Mouse (Mus musculus) lung, postnatal 25 days (tissue): ENCODE data around the gene Celf2.
A peak's percentile ranks its signal among the peaks of the same experiment; 100 is the strongest.

ENCODE experiments used
- DNase-seq: peaks from one replicate; pipeline ENCODE4 v3.0.0; 2022; ENCODE audit warnings: low spot score

Celf2 gene

GRCm38 (mm10) chr2:6729984-6730383 is 779.4 kb downstream of the Celf2 start:
- DNase-seq, result no peak

GRCm38 (mm10) chr2:6728840-6729252 is 780.5 kb downstream of the Celf2 start:
- DNase-seq, result no peak

DNA sequence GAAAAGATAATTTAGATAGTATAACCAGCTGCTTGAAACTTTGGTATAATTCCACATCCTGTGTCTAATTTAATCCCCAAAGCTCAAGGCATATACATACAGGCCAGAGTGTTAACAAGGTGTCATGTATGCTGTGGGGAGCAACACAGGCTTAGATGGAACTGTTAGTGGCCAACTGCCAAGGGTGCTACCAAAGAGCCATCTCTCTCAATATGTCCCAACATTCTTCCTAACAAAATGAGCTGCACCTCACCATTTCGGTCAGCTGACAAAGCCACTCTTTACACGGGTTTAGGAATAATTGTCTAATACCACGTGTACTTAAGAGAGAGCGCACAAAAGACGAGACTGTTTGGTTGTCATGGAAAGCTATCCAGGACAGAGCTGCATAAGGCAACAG is 782.0 kb downstream of the Celf2 start:
- DNase-seq, result no peak

GRCm38 (mm10) chr2:6726071-6726470 is 783.3 kb downstream of the Celf2 start:
- DNase-seq, result peak; percentile 28

GRCm38 (mm10) chr2:6723602-6724001 is 785.8 kb downstream of the Celf2 start:
- peak; percentile 72 for DNase-seq

- peak; percentile 38 for DNase-seq
Measured at GRCm38 (mm10) chr2:6721460-6722401, 787.6 kb downstream of the Celf2 start.

- DNase-seq, result peak; percentile 30
Measured at GRCm38 (mm10) chr2:6720753-6721459, 788.5 kb downstream of the Celf2 start.

- DNase-seq, result no peak
Measured at GRCm38 (mm10) chr2:6718864-6719263, 790.5 kb downstream of the Celf2 start.

DNA sequence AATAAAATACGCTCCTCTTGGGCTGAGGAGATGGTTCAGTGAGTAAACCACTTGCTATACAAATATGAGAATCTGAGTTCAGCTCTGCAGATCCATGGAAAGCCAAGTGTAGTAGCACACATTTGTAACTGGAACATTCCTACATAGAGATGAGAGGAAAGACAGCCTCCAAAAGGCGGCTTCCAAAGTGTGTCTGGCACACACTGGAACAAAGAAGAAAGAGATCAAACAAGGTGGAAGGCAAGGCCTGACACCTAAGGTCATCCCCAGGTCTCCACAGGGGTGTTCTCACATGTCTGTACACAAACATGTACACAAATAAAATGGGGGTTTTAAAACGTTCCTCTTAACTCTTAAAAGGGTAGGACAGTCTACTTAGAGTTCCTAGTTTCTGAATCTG is 791.4 kb downstream of the Celf2 start:
- no peak for DNase-seq

- no peak for DNase-seq
Measured at GRCm38 (mm10) chr2:6715562-6715961, 793.8 kb downstream of the Celf2 start.

GRCm38 (mm10) chr2:6713529-6713928 is 795.8 kb downstream of the Celf2 start:
- peak; percentile 30 for DNase-seq

DNA sequence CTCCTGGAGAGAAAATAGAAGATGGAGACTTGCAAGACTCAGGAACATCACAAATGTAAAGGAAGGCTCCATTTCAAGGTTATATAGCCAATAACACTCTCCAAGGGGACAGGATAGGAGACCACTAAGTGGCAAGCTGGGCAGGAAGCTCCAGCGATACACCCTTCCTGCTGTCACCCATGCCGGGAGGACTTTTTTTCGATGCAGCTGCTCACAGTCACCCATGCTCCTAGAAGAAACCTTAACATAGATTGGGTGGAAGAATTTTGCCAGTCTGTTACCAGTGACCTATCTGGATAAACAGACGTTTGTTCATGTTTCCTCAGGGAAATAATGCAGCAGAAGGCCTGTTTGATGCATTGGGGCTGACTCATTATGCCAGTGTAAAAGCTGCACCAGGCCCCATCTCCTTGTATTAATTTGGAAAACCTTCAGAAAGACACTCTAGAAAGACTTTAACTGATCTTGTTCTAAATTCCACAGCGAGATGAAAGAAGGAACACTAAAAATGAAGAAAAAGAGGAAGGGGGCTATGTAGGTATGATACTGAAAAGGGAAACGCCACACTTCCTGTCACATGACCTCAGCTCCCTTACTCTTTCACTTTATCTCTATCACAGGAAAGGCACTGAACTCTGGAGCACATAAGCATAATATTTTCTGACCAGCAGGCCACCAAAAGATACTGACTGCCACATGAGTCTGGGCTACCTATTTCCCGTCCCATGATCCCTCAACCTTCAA is 798.5 kb downstream of the Celf2 start:
- DNase-seq, result no peak

DNA sequence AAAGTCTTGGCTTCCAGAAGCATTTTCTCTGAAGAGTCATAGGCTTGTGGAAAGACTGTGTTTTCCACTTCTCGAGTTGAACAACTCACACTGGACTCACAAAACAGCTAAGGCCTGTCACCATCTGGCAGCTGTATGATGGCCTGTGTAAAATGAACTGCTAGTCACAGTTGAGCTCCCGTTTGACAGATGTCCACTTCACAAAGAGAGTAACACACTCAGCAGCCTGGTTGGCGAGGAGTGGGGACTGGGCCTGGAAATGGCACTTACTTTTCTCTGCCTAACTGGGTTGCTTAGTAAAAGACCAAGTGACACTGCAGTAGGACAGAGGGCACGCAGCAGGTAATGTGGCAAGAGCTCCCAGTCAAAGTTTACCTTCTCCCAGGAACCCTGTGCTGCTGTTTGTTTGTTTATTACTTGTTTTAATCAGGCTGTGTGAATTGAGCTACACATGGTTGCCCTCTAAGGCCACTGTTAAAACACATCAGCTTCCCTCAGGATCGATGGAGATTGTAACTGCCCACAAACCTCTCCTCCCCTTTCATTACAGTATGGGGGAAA is 801.3 kb downstream of the Celf2 start:
- no peak for DNase-seq

- peak; percentile 49 for DNase-seq
Measured at GRCm38 (mm10) chr2:6707276-6707675, 802.1 kb downstream of the Celf2 start.

DNA sequence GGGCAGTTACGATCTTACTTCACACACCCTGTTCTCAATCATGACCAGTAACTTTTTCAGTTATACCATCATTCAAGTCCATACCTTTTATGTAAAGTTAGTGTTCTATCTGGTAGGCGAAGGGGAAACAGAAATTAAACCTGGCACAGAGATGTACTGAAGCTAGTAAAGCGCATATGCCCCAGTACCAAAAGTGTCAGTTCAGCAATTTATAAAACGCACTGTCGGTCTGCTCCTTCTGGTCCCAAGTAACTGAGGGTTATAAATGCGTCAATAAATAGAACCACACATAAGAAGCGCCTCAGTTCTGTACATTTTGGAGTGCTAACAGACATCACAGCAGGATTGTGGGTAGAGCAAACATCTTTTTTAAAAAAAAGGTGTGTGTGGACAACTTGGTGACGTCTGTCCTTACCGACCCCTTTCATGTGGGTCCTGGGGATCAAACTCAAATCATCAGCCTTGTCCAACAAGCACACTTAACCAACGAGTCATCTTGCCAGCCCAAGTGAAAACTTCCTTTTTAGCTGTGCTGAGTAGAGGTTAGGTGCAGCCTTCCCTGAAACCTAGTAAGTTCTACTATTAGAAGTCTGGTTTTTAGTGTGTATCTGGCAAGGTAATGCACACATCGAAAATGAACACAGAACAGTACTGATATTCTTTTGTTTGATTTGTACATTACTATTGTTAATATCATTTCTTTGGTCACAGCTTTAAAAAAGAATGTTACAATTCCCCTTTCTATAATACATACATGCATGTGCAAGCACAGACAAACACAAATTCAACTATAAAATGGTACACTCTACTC is 803.2 kb downstream of the Celf2 start:
- DNase-seq, result no peak

- DNase-seq, result no peak
Measured at GRCm38 (mm10) chr2:6705475-6705874, 803.9 kb downstream of the Celf2 start.

- no peak for DNase-seq
Measured at GRCm38 (mm10) chr2:6704804-6705203, 804.6 kb downstream of the Celf2 start.

DNA sequence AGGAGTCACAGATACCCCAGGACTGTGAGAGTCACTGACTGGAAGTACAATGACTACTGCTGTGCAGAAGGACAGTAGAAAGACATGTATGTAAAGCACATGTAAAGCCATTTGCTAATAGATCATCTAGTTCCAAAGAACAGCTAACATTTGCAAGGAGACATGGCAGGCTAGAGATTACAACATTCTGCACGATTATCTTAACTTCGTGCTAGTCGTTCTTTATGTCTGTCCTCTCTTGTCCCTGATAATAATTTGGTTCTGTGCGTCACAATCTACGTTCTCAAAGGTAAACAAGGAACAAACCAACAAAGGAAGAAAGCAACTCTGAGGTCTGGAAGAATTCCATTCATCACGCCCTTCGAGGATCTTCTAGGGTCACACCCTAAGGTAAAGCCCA is 805.0 kb downstream of the Celf2 start:
- no peak for DNase-seq

DNA sequence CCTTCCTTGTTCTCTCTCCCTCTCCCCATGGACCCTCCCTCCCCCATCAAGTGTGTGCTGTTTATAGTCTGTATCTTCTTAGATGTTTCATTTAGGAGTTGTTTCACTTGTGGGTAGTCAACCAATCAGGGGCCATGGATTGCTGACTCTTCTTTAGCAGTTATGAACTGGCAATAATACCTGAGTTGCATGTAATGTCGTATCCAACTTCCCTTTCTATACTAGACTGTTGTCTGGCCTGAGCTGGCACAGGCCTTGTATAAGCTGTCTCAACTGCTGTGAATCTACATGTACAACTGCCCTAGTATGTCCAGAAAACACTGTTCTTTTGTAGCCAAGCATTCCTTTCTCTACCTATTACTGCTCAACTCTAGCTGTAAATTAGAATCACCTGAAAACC is 813.0 kb downstream of the Celf2 start:
- DNase-seq, result no peak

DNA sequence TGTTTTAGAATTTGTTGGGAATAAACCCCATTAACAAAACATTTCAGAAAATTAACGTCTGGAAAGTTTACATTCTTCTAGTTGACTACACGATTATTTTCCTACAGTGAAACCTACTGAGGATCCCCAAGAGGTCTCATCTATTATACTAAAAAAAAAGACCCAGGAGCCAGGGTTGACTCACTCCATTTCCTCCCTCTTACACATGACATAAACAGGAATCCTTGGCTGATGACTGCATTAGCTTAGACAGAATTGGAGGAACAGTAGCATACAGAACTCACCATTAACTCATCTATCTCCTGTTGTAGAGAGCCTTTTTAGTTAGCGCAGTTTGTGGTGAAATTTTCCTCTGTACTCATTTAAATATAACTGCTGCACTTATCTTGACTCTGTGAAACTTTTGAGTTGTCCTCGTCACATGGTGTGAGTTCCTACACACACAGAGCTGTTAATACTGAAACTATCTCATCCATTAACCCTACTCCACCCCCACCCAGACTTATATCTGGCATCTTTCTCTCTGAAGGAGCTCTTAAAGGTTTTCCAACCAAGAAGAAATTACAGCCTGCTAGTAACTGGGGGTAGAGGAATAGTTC is 813.9 kb downstream of the Celf2 start:
- no peak for DNase-seq

GRCm38 (mm10) chr2:6689689-6690088 is 819.7 kb downstream of the Celf2 start:
- DNase-seq, result no peak
